ENCODE assay signal across 8 mouse cellular contexts in genomic region chr17:62784274-62785171, GRCm38 (mm10).
DNase-seq lines count a peak whose midpoint lies in the region; ATAC-seq and TF ChIP-seq lines count a peak whose summit lies in the region.

No protein-coding gene starts in this region.

- TF ChIP-seq POLR2A in liver, adult 2 months (IDR thresholded peaks at IDR 0.05; ENCODE audit: extremely low read depth, insufficient read depth, low read length), result no peak

- H3K9me3 ChIP-seq in forebrain, embryonic 15.5 days, result no peaks in the 10 kb centered on the region
- H3K9me3 ChIP-seq in kidney, postnatal 0 days (replicated peaks; ENCODE audit: low read length), result no peaks in the 10 kb centered on the region
- no peaks in the 10 kb centered on the region for H3K9me3 ChIP-seq in midbrain, embryonic 14.5 days (ENCODE audit: control insufficient read depth, low read length)

- WGBS in liver, adult 2 months, result 24% methylated on average over 27 of the region's 27 CpGs
- WGBS in forebrain, embryonic 15.5 days, result 21% methylated on average over 27 of the region's 27 CpGs
- 21% methylated on average over 27 of the region's 27 CpGs for whole genome bisulfite sequencing in kidney, postnatal 0 days
- WGBS in midbrain, embryonic 14.5 days, result 14% methylated on average over 27 of the region's 27 CpGs

- peak overlapping the region; percentile 54 for H3K4me3 ChIP-seq in liver, adult 2 months (ENCODE audit: insufficient read depth, low read depth, low read length)
- H3K4me3 ChIP-seq in forebrain, embryonic 15.5 days, result peak overlapping the region; percentile 33
- peak overlapping the region; percentile 32 for H3K4me3 ChIP-seq in kidney, postnatal 0 days (replicated peaks; ENCODE audit: low read depth, low read length)
- H3K4me3 ChIP-seq in midbrain, embryonic 14.5 days (replicated peaks; ENCODE audit: low read depth, low read length), result peak overlapping the region; percentile 23

- H3K36me3 ChIP-seq in liver, adult 2 months (ENCODE audit: control insufficient read depth, insufficient read depth, low read length), result no peaks in the 10 kb centered on the region
- no peaks in the 10 kb centered on the region for H3K36me3 ChIP-seq in forebrain, embryonic 15.5 days
- no peaks in the 10 kb centered on the region for H3K36me3 ChIP-seq in kidney, postnatal 0 days (ENCODE audit: insufficient read depth, low read length)
- no peaks in the 10 kb centered on the region for H3K36me3 ChIP-seq in midbrain, embryonic 14.5 days (ENCODE audit: control insufficient read depth, insufficient read depth, low read length)

- H3K4me1 ChIP-seq in liver, adult 2 months (ENCODE audit: control insufficient read depth, insufficient read depth, low read length), result 0 out of 2 replicates have a peak, but pooled peaks cover 2% of the 10 kb centered on the region
- H3K4me1 ChIP-seq in forebrain, embryonic 15.5 days, result peaks cover 22% of the 10 kb centered on the region
- H3K4me1 ChIP-seq in kidney, postnatal 0 days (replicated peaks; ENCODE audit: insufficient read depth, low read length), result no peaks in the 10 kb centered on the region; the same call in 1 of the 2 replicates
- H3K4me1 ChIP-seq in midbrain, embryonic 14.5 days (ENCODE audit: control insufficient read depth, insufficient read depth, low read length), result peaks cover 33% of the 10 kb centered on the region

- ATAC-seq in forebrain, embryonic 15.5 days (replicated peaks), result peak; percentile 29
- peak; percentile 49 for ATAC-seq in kidney, postnatal 0 days (replicated peaks; ENCODE audit: low FRiP score, low read depth)
- peak; percentile 18; the same call in 1 of the 2 replicates for ATAC-seq in midbrain, embryonic 14.5 days (ENCODE audit: low FRiP score, low TSS enrichment)

- 0 out of 2 replicates have a peak, but pooled peaks cover 4% of the 10 kb centered on the region for H3K79me2 ChIP-seq in liver, adult 2 months (ENCODE audit: control insufficient read depth, insufficient read depth, low read length)

- DNase-seq in liver, adult 2 months (ENCODE audit: extremely low read depth, low read depth, low spot score), result peak; percentile 82
- DNase-seq in liver (no peak), MN1 (ENCODE audit: low spot score) (no peak)
- no peak for DNase-seq in kidney, postnatal 0 days (ENCODE audit: low spot score)
- DNase-seq in midbrain, embryonic 14.5 days, result peak; percentile 72
- DNase-seq in spleen, postnatal 36 days (ENCODE audit: low spot score in 2 of 2), result no peak
- no peak for DNase-seq in cerebellum, postnatal 36 days

- peak overlapping the region; percentile 44 for H3K4me2 ChIP-seq in forebrain, embryonic 15.5 days (replicated peaks)
- peak overlapping the region; percentile 58 for H3K4me2 ChIP-seq in kidney, postnatal 0 days (ENCODE audit: low read length)
- peak overlapping the region; percentile 48 for H3K4me2 ChIP-seq in midbrain, embryonic 14.5 days (ENCODE audit: low read length)

- TF ChIP-seq CTCF in liver, adult 2 months (IDR thresholded peaks at IDR 0.05; ENCODE audit: low read depth, low read length), result no peak
- no peak for TF ChIP-seq CTCF in kidney, postnatal 0 days (IDR thresholded peaks at IDR 0.05; ENCODE audit: low read depth)

- H3K9ac ChIP-seq in liver, adult 2 months (ENCODE audit: low read depth, low read length), result peak overlapping the region; percentile 73
- no peak overlapping the region; the same call in 1 of the 2 replicates for H3K9ac ChIP-seq in forebrain, embryonic 15.5 days (replicated peaks)
- 0 out of 2 replicates have a peak overlapping the region, but pooled peaks have one; percentile 23 for H3K9ac ChIP-seq in kidney, postnatal 0 days (ENCODE audit: low read depth, low read length)
- H3K9ac ChIP-seq in midbrain, embryonic 14.5 days (replicated peaks; ENCODE audit: low read length), result peak overlapping the region; percentile 24; the same call in 1 of the 2 replicates

- H3K27me3 ChIP-seq in liver, adult 2 months (ENCODE audit: control insufficient read depth, insufficient read depth, low read length), result no peaks in the 10 kb centered on the region
- peaks cover 7% of the 10 kb centered on the region for H3K27me3 ChIP-seq in forebrain, embryonic 15.5 days
- H3K27me3 ChIP-seq in kidney, postnatal 0 days (ENCODE audit: insufficient read depth, low read length), result no peaks in the 10 kb centered on the region
- no peaks in the 10 kb centered on the region for H3K27me3 ChIP-seq in midbrain, embryonic 14.5 days (ENCODE audit: control insufficient read depth, insufficient read depth, low read length)

- peak overlapping the region; percentile 83 for H3K27ac ChIP-seq in liver, adult 2 months (replicated peaks; ENCODE audit: insufficient read depth, low read depth, low read length)
- H3K27ac ChIP-seq in forebrain, embryonic 15.5 days (replicated peaks), result no peak overlapping the region
- peak overlapping the region; percentile 37 for H3K27ac ChIP-seq in kidney, postnatal 0 days
- 0 out of 2 replicates have a peak overlapping the region, but pooled peaks have one; percentile 32 for H3K27ac ChIP-seq in midbrain, embryonic 14.5 days (replicated peaks; ENCODE audit: low read depth, low read length)

Comparison
In these comparisons a context has a peak if more than half of its experiments do, and no peak if none do; other contexts are left out.
1. DNase-seq: peak in liver, adult 2 months (single experiment) and midbrain, embryonic 14.5 days (single experiment); none in liver (single experiment), kidney, postnatal 0 days (single experiment), spleen, postnatal 36 days (0 of 2), cerebellum, postnatal 36 days (0 of 2) and MN1 (single experiment).
2. Peak in every context shown above with its lines, with median percentiles within 50 percentile points of each other: H3K4me3 ChIP-seq, ATAC-seq and H3K4me2 ChIP-seq.